Mouse (Mus musculus): ENCODE results near the gene Atxn7l3.

- TF ChIP-seq POLR2A (IDR thresholded peaks at IDR 0.05; ENCODE audit: insufficient read depth, low read depth, low read length) (no peak), EP300 (IDR thresholded peaks at IDR 0.05; ENCODE audit: insufficient read depth, low read depth, low read length) (no peak), CTCF (IDR thresholded peaks at IDR 0.05) (no peak)
Observed at GRCm38 (mm10) chr11:102283922-102284321, 12.5 kb downstream of the Atxn7l3 start.

All from heart, adult 2 months (tissue).